Mouse (Mus musculus) forebrain, embryonic 16.5 days (tissue): ENCODE measurements around the gene Des. TPM values are rescaled to one million over a fixed set of nuclear protein-coding genes. Genes with fewer than 3 reads are reported as not detected.
A peak's percentile ranks its signal among the peaks of the same experiment; 100 is the strongest.

ENCODE experiments used
- ATAC-seq: fragments of 200-750 bp; cut with Nextera tagmentation; 2 replicates; pipeline ENCODE4 v1.8.0; 2017; ENCODE audit warnings: mild to moderate bottlenecking, moderate library complexity
- H3K27ac ChIP-seq: fragments of 300-500 bp; sonication (generic); 2 replicates; pipeline ENCODE4 v1.5.1; 2014; ENCODE audit warnings: low read length, control low read depth
- H3K27me3 ChIP-seq: fragments of 300-500 bp; sonication (generic); replicated peaks from 2 replicates; pipeline ENCODE4 v1.6.1; 2014; ENCODE audit warnings: low read length; ENCODE audit not compliant: control insufficient read depth, insufficient read depth
- H3K36me3 ChIP-seq: fragments of 300-500 bp; sonication (generic); 2 replicates; pipeline ENCODE4 v1.6.1; 2014; ENCODE audit not compliant: control insufficient read depth, insufficient read depth
- H3K4me1 ChIP-seq: fragments of 300-500 bp; sonication (generic); replicated peaks from 2 replicates; pipeline ENCODE4 v1.6.1; 2014; ENCODE audit warnings: low read length; ENCODE audit not compliant: control insufficient read depth, insufficient read depth
- H3K4me2 ChIP-seq: fragments of 300-500 bp; sonication (generic); 2 replicates; pipeline ENCODE4 v1.6.1; 2014; ENCODE audit warnings: mild to moderate bottlenecking, low read length, control low read depth
- H3K4me3 ChIP-seq: fragments of 300-500 bp; sonication (generic); replicated peaks from 2 replicates; pipeline ENCODE4 v1.5.1; 2014; ENCODE audit warnings: mild to moderate bottlenecking, low read length, control low read depth
- H3K9ac ChIP-seq: fragments of 300-500 bp; sonication (generic); replicated peaks from 2 replicates; pipeline ENCODE4 v1.6.1; 2014; ENCODE audit warnings: low read depth, low read length, control low read depth
- H3K9me3 ChIP-seq: fragments of 300-500 bp; sonication (generic); 2 replicates; pipeline ENCODE4 v1.6.1; 2016; ENCODE audit warnings: low read length; ENCODE audit not compliant: control insufficient read depth
- WGBS: fragments of 180-500 bp; shearing (Covaris S2); extraction: QIAGEN DNeasy Blood & Tissue Kit; methylation state at CpG from one replicate; pipeline ENCODE4 v1.1.7; 2014; 5-methylcytosine and 5-hydroxymethylcytosine counted together
- polyA plus RNA-seq: library from polyadenylated mRNA; unstranded; fragments of >200 nt; fragmentation: Nextera tagmentation; extraction: Ambion mirVana; gene quantifications from 2 replicates; pipeline ENCODE4 v1.2.1, GENCODE M21; 2015

Des gene
- polyA plus RNA-seq, 1 experiment from 2014 or later: 1.2 TPM

DNA sequence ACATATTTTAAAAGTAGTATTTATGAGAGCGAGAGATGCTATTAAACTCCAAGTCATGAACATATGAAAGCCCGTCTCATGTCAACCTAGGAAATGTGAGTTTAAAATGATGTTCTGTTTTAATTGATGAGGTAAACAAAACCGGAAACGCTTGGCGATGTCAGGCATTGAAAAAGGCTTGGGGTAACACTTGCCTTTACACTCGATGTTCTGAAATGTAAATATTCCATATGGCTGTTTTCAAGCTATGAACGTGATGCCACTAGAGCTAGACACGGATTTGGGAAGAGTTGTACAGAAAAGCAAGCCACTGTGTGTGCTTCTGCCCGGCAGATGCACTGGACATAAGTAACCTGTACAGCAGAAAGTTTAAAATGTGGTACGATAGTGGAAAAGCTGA lies 41.0 kb upstream of the Des start:
- peaks cover 13% of the 10 kb centered on the region for H3K4me1 ChIP-seq
- no peak overlapping the region for H3K27ac ChIP-seq
- no peak overlapping the region for H3K9ac ChIP-seq
- H3K27me3 ChIP-seq: no peaks in the 10 kb centered on the region
- 0 out of 2 replicates have a peak, but pooled peaks cover 2% of the 10 kb centered on the region for H3K36me3 ChIP-seq
- 85% methylated on average over 10 of the region's 10 CpGs for WGBS
- H3K9me3 ChIP-seq: no peaks in the 10 kb centered on the region
- no peak overlapping the region for H3K4me3 ChIP-seq
- ATAC-seq: no peak
- no peak overlapping the region for H3K4me2 ChIP-seq

DNA sequence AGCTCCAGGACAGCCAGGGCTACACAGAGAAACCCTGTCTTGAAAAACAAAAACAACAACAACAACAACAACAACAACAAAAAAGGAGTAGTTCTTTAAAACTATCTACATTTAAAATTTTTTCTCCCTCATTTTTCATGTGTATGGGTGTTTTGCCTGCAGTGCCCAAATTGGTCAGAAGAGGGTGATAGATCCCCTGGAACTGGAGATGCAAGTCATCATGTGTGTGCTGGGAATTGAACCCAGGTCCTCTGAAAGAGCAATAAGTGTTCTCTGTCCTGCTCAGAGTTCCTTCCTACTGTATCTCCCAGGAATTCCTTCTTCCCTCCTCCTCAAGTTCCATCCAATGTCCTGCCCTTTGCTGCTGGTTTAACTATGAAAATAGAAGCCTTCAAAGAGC lies 32.7 kb upstream of the Des start:
- Histone ChIP-seq H3K27me3 (no peaks in the 10 kb centered on the region), H3K9ac (no peak overlapping the region), H3K27ac (no peak overlapping the region), H3K4me3 (no peak overlapping the region), H3K4me2 (no peak overlapping the region), H3K4me1 (no peaks in the 10 kb centered on the region), H3K9me3 (peaks cover 2% of the 10 kb centered on the region; the same call in 1 of the 2 replicates), H3K36me3 (no peaks in the 10 kb centered on the region)
- no peak for ATAC-seq

DNA sequence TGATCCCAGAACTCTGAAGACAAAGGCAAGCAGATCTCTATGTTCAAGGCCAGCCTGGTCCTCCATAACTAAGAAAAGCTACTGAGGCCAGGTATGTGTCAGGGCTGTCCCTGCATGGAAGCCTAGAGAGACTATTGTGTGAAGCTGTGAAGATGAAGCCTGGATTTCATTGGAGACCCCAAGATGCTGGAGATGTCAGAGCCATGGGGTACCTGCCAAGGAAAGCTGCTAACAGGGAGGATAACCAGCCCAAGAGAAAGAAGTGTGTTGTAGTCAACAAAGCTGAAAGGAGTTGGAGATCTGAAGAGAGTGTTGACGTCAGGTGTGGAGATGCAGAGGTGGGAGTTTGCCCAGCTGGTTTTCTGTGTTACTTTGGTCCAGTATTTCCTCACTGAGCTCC lies 28.9 kb upstream of the Des start:
- Histone ChIP-seq H3K4me3 (no peak overlapping the region), H3K4me1 (no peaks in the 10 kb centered on the region), H3K9ac (no peak overlapping the region), H3K27me3 (no peaks in the 10 kb centered on the region), H3K9me3 (peaks cover 2% of the 10 kb centered on the region; the same call in 1 of the 2 replicates), H3K4me2 (no peak overlapping the region), H3K36me3 (no peaks in the 10 kb centered on the region), H3K27ac (no peak overlapping the region)
- 88% methylated on average over 1 of the region's 1 CpGs for WGBS
- ATAC-seq: no peak

DNA sequence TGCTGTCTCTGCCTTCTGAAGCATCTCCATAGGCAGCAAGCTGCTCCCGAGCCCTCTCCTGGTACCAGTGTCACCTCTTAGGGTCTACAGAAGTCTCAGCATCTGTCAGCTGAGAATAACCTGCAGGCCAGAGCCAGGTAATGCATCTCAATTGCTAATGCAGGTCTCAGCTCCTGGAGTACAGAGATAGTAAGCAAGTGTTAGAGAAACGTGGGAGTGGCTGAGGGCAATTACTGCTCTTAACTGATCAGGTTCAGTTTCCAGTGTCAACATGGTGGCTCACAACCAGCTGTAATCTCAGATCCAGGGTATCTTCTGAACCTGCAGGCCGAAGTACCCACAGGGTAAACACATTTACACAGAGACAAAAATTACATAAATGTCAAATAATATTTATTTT lies 23.7 kb upstream of the Des start:
- Histone ChIP-seq H3K4me2 (no peak overlapping the region), H3K27ac (no peak overlapping the region), H3K36me3 (no peaks in the 10 kb centered on the region), H3K9ac (no peak overlapping the region), H3K4me1 (peaks cover 2% of the 10 kb centered on the region; the same call in 1 of the 2 replicates), H3K4me3 (no peak overlapping the region), H3K9me3 (no peaks in the 10 kb centered on the region), H3K27me3 (no peaks in the 10 kb centered on the region)
- ATAC-seq: no peak
- WGBS: 74% methylated on average over 3 of the region's 3 CpGs

DNA sequence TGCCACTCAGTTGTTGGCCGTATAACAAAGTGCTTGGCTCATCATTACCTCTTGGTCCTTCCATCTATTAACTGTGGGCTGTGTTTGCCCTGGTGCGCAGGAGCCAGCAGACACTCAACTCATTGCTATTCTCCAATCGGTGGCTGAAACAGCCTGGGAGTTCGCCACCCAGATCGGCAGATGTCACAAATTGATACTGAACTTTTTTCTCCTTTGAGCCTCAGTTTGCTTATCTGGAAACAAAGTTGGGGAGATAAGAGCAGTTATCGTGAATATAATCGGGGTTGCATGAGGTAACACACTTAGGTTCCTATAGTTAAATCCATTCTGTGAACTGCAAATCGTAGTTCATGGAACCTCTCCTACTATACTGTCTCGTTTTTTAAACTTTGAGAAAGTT lies 23.0 kb upstream of the Des start:
- H3K36me3 ChIP-seq: no peaks in the 10 kb centered on the region
- H3K27ac ChIP-seq: no peak overlapping the region
- H3K4me1 ChIP-seq: peaks cover 2% of the 10 kb centered on the region; the same call in 1 of the 2 replicates
- H3K9ac ChIP-seq: no peak overlapping the region
- WGBS: 83% methylated on average over 9 of the region's 9 CpGs
- no peaks in the 10 kb centered on the region for H3K9me3 ChIP-seq
- ATAC-seq: no peak
- H3K4me3 ChIP-seq: no peak overlapping the region
- no peaks in the 10 kb centered on the region for H3K27me3 ChIP-seq
- H3K4me2 ChIP-seq: no peak overlapping the region

DNA sequence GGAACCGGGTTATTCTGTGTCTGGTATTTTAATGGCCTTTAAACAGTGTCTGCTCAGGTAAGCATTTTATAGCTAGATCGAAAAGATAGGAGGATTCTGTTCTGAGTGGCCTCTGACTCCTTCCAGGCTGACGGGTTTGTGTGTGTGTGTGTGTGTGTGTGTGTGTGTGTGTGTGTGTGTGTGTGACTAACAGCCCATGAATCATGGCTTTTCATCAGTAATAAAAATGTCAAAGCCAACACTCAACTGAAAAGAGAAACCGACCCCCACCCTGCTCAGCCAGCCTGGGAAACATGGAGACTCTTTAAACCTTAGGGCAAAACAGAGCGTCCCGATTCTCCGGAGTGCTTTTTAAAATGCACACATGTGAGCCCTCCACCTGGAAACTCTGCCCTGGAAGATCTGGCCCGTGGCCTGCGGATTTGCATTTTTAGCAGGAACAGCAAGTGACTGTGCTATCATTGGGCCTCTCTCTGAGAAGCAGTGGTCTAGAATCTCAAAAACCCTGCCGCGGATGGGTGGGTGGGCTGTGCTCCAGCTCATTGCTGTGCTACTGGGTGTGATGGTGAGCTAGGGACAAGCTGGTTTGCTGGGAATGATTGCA lies 21.9 kb upstream of the Des start:
- ATAC-seq: no peak

DNA sequence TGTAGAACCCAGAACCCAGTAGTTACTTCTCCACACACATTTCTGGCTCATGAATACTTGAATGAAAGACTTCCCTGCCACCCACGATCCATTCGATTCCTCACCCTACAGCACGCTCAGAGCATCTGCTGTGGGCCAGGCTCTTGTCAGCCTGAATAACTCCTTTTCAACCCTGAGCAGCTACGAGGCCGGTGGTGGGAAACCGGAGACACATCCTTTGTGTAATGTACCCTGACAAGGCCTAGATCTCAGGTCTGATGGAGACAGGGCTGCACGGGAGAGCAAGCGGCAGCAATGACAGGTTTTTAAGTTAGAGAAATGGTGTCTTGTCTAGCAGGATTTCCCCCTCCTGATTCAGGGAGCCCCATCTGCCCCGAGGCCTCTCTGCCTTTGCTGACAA lies 20.8 kb upstream of the Des start:
- ATAC-seq: no peak
- 41% methylated on average over 9 of the region's 9 CpGs for WGBS
- Histone ChIP-seq H3K27ac (no peak overlapping the region), H3K27me3 (no peaks in the 10 kb centered on the region), H3K4me2 (no peak overlapping the region), H3K9me3 (no peaks in the 10 kb centered on the region), H3K4me1 (peaks cover 2% of the 10 kb centered on the region; the same call in 1 of the 2 replicates), H3K36me3 (no peaks in the 10 kb centered on the region), H3K9ac (no peak overlapping the region), H3K4me3 (no peak overlapping the region)

More for the DNA sequence above, 21.9 kb upstream of the Des start:
- H3K9ac ChIP-seq: no peak overlapping the region
- no peak overlapping the region for H3K4me2 ChIP-seq
- no peak overlapping the region for H3K27ac ChIP-seq
- no peaks in the 10 kb centered on the region for H3K9me3 ChIP-seq
- H3K27me3 ChIP-seq: no peaks in the 10 kb centered on the region
- H3K4me1 ChIP-seq: peaks cover 2% of the 10 kb centered on the region; the same call in 1 of the 2 replicates
- WGBS: 38% methylated on average over 11 of the region's 11 CpGs
- H3K4me3 ChIP-seq: no peak overlapping the region
- no peaks in the 10 kb centered on the region for H3K36me3 ChIP-seq

DNA sequence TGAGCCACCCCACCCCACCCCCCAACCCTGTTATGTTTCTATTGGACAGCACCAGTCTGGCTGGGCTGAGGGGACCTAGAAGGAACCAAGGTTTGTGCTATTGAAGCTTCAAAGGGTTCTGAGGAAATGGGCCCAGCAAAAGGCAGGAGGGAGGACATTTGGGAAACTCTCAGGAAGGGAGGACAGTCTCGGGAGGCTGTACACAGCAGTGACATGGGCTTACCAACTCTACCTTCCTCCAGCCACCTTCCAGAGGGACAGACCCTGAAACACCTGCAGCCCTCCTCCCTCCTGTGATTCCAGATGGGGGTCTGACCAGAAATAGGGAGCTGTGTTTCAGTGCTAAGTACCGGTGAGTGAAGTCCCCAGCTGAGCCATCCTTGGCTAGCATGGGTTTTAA lies 19.6 kb upstream of the Des start:
- Histone ChIP-seq H3K4me3 (no peak overlapping the region), H3K9ac (no peak overlapping the region), H3K4me2 (no peak overlapping the region), H3K36me3 (no peaks in the 10 kb centered on the region), H3K27ac (no peak overlapping the region), H3K4me1 (peaks cover 6% of the 10 kb centered on the region; the same call in 1 of the 2 replicates), H3K27me3 (no peaks in the 10 kb centered on the region), H3K9me3 (no peaks in the 10 kb centered on the region)
- ATAC-seq: no peak
- WGBS: 61% methylated on average over 2 of the region's 2 CpGs

DNA sequence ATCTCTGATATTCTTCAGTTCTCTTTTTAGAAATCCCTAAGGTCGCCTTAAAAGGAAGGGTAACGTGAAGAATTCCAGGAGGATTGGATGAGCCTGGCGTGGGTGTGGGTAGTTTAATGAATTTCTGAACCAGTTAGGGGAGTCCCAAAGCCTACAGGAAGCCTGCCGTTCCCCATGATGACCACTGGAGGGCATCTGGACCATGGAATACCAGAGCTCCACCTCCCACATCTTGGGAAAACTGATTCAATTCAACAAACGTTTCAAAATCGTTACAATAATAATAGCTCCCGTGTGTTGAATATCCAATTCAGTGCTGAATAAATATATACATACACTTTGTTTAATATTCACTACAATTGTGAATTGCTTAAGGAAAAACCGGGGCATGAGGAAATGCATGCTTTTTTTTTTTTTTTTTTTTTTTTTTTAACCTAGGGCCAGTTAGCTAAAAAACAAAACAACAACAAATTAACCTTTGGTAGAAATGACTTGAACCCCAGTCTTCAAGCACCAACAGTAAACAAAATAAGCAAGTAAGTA lies 17.2 kb upstream of the Des start:
- 0% methylated on average over 8 of the region's 8 CpGs for WGBS
- peak; percentile 76 for ATAC-seq

More for the DNA sequence above, 17.2 kb upstream of the Des start:
- Histone ChIP-seq H3K36me3 (no peaks in the 10 kb centered on the region), H3K4me1 (peaks cover 6% of the 10 kb centered on the region; the same call in 1 of the 2 replicates), H3K4me2 (no peak overlapping the region), H3K4me3 (no peak overlapping the region), H3K9me3 (no peaks in the 10 kb centered on the region), H3K27ac (no peak overlapping the region), H3K27me3 (no peaks in the 10 kb centered on the region), H3K9ac (no peak overlapping the region)
